Mouse (Mus musculus) layer of hippocampus, adult 2 months (tissue): ENCODE measurements around the gene Capn13. TPM values are rescaled to one million over a fixed set of nuclear protein-coding genes. Genes with fewer than 3 reads are reported as not detected.
A peak's percentile ranks its signal among the peaks of the same experiment; 100 is the strongest.

Source experiments
- DNase-seq, 2 experiments: peaks; one replicate each; pipeline ENCODE4 v3.0.0; 2022; ENCODE audit warnings: low spot score in 2 of 2
- H3K27ac ChIP-seq: fragments of 200-600 bp; 2 replicates; pipeline ENCODE4 v1.8.1; 2022
- H3K4me3 ChIP-seq: fragments of 200-600 bp; 2 replicates; pipeline ENCODE4 v1.8.1; 2022; ENCODE audit warnings: mild to moderate bottlenecking
- CTCF ChIP-seq: fragments of 200-600 bp; conservative IDR thresholded peaks from 2 replicates; pipeline ENCODE4 v1.8.1; 2022; ENCODE audit warnings: antibody characterized with exemption, mild to moderate bottlenecking, moderate library complexity
- total RNA-seq, 2 experiments: library from RNA; stranded (reverse); gene quantifications; 2 replicates each; pipeline ENCODE4 v1.2.3; 2021

Gene Capn13
- total RNA-seq, 2 experiments from 2014 or later, result not detected

DNA sequence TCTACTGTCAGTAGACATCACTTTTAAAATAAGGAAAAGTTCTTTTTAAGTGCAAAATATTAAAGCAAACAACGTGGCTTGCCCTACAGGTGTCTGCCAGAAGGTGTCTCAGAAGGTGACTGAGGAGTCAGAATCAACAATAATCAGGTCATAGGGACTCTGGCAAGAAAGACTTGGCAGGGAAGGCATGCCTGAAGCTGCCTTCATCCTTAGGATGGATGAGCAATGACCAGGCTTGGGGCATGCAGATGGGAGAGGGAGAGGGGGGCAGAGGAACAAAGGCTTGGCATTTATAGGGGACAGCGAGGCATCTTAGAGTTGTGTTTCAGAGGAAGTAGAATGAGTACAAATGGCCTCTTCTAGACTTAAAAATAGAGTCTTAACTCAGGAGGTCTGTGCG, 76.7 kb downstream of the Capn13 start:
- no peak overlapping the region for H3K27ac ChIP-seq
- no peak overlapping the region for H3K4me3 ChIP-seq
- no peak for TF ChIP-seq CTCF
- no peak for DNase-seq

DNA sequence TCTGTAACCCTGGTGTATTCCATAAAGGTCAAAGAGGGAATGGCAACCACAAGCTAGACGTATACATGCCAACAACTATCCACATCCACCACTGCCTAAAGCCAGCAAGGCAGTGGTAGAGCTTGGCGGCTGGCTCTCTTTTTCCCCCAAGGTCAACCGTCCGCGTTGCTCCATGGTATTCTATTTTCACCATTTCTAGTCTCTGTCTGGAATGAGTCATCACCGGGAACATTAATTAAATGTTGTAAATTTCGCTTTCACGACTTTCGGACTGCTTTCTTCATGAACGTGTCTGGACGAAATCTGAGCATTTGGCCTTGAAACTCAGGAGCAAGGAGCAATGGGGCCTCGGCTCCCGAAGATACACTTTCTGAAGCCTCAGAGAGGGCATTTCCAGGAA, 85.9 kb downstream of the Capn13 start:
- TF ChIP-seq CTCF, result no peak
- no peak overlapping the region for H3K4me3 ChIP-seq
- DNase-seq, result no peak

DNA sequence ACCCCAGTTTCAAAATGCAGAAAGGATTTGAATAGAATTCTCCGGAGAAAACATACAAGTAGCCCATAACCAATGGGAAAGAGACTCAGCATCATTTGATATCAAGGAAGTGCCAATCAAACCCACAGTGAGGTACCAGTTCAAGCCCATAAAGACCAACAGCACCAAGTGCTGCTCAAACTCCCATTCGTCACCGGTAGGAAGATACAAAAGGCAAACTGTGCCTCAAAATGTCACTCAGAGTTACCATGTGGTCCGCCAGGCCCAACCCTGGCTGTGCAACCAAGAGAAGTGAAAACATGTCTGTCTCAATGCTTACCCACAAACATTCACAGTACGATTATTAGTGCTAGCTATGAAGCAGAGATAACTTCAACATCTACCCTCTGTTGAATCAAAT, 89.2 kb downstream of the Capn13 start:
- DNase-seq, result no peak
- TF ChIP-seq CTCF, result no peak
- no peak overlapping the region for H3K27ac ChIP-seq
- no peak overlapping the region for H3K4me3 ChIP-seq

More for the DNA sequence above, 85.9 kb downstream of the Capn13 start:
- no peak overlapping the region for H3K27ac ChIP-seq

DNA sequence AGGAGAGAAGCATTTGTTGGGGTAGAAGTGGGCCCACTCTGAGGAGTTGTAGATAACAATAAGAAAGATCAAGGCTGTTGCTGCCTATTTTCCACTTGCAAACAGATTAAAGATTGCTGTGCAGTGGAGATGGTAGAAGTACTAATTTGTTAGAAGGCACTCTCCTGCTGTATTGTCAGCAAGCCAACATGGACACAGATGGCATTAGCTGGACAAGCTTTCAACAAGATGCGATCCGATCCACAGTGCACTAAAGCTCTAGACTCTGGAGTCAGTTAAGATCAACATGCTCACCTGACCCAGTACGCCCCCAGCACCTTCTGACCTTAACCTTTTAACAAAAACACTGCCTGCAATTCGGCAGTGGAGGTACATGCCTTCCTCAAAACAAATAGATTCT, 92.0 kb downstream of the Capn13 start:
- DNase-seq, result no peak
- Histone ChIP-seq H3K4me3 (no peak overlapping the region), H3K27ac (no peak overlapping the region)
- no peak for TF ChIP-seq CTCF

DNA sequence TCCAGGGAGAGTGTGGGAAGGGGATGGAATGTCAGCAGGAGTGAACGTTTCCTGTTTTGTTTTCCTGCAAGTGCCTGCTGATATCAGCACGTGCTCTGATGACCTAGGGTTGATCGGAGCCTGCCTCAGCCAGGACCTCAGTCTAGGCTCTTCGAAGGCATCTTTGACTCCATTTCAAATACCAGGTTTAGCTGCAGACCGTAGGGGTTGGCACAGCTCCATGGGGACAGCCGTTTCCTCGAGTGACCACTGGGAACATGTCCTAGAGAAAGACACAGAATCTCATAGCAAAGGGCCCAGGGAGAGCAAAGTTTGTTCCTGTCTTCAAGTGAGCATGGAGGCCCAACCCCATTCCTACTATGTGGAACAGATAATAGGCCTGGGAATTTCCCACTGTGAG, 94.0 kb downstream of the Capn13 start:
- no peak overlapping the region for H3K27ac ChIP-seq
- DNase-seq, result no peak
- no peak for TF ChIP-seq CTCF
- H3K4me3 ChIP-seq, result no peak overlapping the region

DNA sequence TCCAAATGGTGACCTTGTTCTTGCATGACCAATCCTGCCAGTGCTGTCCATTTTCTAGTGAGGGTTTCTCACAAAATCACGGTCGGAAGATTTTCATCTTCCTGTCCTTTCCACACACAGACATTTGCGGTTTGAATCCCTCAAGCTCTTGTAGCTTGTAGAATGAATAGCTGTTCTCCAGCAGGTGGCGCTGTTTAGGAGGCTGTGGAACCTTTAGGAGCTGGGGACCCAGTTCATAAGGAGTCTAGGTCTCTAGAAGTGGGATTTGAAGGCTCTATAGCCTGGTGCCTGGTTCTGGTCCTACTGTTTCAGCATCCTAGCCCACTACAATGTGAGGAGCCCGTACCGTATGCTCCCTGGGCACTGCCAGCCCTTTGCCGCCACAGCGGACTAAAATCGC, 95.0 kb downstream of the Capn13 start:
- Histone ChIP-seq H3K27ac (no peak overlapping the region), H3K4me3 (no peak overlapping the region)
- TF ChIP-seq CTCF, result peak; percentile 88
- peak; percentile 39 to 71 for DNase-seq

DNA sequence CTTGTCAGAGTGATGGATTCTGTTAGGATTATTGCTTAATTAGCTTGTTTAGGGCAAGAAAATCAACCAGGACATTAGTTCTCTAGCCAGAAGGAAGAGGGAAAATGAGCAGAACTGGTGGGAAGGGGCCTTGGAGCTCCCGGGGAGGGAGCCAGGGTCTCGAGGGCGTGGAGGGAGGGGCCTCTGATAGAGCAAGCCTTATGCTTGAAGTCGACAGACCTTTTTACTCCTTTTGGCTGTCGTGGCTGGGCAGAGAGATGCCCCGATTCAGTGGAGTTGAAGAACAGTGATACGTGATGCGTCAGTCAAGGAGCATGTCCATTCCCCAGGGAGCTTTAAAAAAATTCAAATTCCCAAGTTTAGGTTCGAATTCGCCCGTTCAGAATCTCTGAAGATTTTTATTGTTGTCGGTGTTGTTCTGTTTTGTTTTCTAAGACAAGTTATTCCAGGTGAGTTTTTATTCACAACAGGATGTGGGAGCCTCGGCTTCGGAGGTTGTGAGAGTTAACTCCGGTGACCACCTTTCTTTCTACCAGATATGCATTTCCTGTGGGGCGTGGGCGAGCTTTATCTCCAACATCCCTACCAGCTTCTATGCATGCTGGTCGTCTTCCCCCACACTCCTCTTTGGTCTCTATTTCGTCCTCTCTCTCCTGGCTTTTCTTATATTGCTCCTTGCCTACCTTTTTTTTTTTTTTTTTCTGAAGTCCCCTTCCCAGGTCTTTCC, 96.4 kb downstream of the Capn13 start:
- no peak for TF ChIP-seq CTCF
- Histone ChIP-seq H3K27ac (no peak overlapping the region), H3K4me3 (no peak overlapping the region)
- no peak for DNase-seq

DNA sequence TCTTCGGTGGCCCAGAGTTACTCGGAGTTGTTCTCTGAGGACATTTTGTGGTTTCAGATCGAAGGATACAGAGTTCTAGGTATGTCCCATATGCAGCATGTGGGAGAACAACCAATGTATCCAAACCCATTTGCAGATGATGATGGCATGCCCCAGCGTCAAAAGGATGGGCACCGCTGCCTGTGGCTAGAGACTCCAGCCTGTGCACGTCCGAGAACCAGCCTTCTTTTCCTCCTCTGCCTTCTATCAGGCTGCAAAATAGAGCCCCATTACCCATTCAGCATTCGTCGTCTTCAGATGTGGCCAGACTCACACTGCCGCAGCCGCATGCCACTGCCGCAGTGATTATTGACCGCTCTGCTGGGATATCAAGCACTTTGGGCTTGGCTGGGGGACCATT, 97.0 kb downstream of the Capn13 start:
- Histone ChIP-seq H3K4me3 (no peak overlapping the region), H3K27ac (no peak overlapping the region)
- no peak for TF ChIP-seq CTCF
- no peak for DNase-seq

DNA sequence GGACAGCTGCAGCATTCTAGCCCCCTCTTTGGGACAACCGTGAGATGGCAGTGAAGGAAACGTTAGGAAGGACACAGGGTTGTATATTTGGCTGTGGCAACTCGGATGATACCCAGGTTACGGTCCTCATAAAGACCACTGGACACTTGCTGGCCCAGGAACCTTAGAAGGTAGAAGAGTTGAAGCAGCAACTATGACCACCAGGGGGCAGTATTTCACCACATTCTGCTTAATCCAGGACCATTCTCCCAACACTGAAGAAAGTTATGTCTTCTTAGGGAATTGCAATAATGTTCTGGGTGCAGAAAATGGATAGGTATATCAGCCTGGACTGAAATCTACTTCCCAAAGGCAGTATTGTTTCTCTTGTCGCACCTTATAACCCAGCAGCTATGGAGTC, 97.4 kb downstream of the Capn13 start:
- peak; percentile 68 to 89 for DNase-seq
- no peak overlapping the region for H3K4me3 ChIP-seq
- no peak overlapping the region for H3K27ac ChIP-seq
- TF ChIP-seq CTCF, result peak; percentile 86

DNA sequence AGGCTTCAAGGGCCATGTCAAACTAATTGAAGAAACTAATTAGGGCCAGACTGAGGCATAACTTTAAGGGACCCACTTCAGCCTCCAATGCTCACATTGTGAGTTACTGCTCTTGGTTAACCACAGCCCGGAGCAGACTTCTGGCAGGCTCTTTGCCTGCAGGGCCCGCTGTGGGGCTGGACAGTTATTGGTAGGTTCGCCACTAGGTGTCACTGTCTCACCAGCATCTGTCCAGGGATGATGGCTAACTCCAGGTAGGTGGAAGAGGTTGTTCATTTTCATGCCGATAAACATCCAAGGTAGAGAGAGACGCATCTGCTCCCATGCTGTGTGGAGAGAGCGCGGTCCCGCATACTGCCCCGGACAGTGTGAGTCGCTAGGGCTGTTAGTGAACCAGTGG, 98.6 kb downstream of the Capn13 start:
- peak; percentile 66 to 82 for DNase-seq
- H3K27ac ChIP-seq, result no peak overlapping the region
- no peak overlapping the region for H3K4me3 ChIP-seq
- peak; percentile 90 for TF ChIP-seq CTCF

DNA sequence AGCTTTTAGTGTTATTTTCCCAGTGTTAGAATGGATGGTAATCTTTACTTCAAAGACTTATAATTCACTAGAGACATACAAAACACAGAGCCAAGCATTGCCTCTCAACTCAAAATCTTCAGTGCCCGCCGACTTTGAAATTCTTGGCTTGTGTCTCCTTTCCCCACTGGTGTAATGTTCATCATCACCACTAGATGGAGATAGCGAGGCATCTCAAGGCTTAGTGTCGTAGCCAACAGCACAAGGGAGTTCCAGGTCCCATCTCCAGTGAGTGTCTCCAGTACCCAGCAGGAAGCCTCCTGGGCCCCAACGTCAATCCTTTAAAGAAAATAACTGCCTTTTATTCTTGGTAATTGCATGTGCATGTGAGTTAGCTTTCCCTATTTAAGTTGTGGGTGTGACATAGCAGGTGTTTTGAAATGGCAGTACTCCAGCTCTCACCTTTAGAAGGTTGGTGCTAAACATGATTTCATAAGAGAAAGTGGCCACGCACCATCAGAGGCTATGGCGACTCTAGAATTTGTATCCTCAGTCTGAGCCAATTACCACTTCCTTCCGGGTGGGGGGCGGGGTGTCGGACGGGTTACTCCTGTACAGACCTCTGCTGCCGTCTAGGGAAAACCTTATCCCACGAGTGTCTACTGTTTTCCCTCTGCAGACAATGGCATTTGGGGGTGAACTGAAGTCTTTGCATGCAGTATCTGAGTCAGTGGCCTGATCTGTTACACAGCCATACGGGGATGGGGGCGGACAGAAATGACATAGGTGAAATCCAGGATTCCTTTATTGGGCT, 99.2 kb downstream of the Capn13 start:
- DNase-seq, result peak; percentile 70 to 77
- no peak overlapping the region for H3K4me3 ChIP-seq
- TF ChIP-seq CTCF, result peak; percentile 98; the same call in 1 of the 2 replicates
- H3K27ac ChIP-seq, result no peak overlapping the region

DNA sequence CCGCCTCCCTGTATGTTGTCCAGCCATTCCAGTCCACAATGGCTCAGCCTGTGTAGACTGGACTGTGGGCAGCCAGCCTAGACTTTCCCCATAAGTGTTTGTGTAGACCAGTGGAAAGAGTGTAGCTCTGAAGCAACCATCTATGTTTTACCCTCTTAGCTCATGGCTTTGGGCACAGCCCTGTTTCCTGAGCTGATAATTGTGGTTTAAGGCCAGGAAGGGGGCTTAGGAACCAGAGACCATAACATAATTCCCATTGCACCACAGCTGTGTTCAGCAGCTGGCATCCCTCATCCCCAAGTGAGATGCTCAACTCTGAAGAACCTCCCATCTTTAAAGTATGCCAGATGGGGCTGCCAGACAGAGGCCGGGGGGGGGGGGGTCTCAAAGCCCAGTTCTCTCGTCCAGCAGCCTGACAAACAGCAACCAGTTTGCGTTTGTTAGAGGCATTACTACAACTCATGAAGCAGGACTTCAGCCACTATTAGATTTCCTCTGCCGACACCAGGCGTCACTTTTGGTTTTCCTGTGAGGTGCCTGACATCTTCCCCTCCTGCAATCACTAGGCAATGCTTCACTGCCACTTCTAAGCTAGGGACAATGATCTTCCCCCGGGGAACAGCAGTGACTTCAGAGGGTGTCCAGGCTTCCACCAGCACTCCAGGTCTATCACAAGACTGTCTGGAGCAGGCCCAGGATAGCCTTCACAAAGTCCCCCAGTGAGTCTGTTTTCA, 100.4 kb downstream of the Capn13 start:
- no peak for DNase-seq
- Histone ChIP-seq H3K27ac (no peak overlapping the region), H3K4me3 (no peak overlapping the region)
- TF ChIP-seq CTCF, result no peak

DNA sequence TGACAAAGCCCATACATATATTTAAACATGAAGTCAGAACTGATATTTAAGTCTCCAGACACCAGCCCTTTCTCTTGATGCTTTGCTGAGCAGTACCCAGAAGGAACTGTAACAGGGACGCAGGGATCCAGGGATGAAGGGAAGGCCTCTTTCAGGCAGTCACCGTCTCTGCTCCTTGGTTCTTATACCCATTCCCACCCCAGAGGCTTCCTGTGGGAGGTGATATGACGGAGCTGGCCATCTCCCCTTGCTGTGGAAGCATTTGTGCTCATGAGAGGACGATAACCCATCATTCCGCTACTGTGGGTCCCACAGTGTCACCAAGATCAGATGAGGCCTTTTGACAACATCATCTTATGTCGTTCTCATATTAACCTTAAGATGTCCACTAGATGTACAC, 101.7 kb downstream of the Capn13 start:
- no peak for TF ChIP-seq CTCF
- Histone ChIP-seq H3K4me3 (no peak overlapping the region), H3K27ac (no peak overlapping the region)
- no peak for DNase-seq
